Mouse (Mus musculus) fibroblast of lung, adult 2 months (primary cell): Measurements from ENCODE around the gene Gm21974.
"Not testable (repeated sequence)": the region's sequence is repeated elsewhere in the genome, so short reads cannot be mapped to it uniquely, and the experiment has no call there.

Source experiments
- DNase-seq: peaks from one replicate; pipeline ENCODE4 v3.0.0-alpha.2; 2011; ENCODE audit warnings: low read depth

The Gm21974 gene

DNA sequence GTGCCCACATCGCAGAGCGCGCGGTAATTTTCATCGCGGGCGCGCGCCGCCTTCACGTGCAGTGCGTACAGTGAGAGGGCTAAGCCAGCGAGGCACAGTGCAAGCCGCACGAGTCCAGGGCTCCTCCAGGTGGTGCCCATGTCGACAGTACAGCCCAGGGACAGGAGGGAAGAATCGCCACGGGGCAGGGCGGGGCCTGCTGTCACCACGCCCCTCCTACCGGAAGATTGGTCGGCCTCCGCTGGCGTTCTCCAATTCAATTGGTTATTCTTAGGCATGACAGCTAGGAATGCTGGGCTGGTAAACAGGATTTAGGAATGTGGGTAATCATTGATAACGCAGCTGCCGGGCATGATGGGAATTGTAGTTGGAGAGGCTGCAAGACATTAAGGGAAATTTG, at the start of gene Gm21974, which contains the start of gene Vkorc1:
Gene Gm21974, minus strand, starts transcription at position 13 of the 400 bp plus-strand sequence.
Gene Vkorc1, minus strand, starts transcription at position 176 of the 400 bp plus-strand sequence.
- DNase-seq, result peak; percentile 96

DNA sequence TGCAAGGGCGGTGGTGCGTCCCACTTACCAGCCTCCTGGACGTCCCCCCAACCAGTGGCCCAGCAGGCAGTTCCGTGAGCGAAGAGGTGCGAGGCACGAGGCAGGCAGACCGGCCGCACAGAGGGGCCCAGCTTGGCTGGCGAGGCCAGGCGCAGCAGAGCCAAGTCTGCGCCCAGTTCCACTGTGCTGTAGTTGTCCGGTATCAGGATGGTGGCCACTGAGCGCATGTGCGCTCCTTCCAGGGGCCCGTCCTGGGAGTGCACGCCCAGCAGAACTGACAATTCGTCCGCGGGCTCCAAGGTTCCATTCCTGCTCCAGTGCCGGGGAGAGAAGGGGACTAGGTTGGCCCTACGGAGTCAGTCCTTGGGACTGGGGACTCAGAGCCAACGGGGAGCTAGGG, 49.4 kb upstream of the Gm21974 start:
- no peak for DNase-seq

DNA sequence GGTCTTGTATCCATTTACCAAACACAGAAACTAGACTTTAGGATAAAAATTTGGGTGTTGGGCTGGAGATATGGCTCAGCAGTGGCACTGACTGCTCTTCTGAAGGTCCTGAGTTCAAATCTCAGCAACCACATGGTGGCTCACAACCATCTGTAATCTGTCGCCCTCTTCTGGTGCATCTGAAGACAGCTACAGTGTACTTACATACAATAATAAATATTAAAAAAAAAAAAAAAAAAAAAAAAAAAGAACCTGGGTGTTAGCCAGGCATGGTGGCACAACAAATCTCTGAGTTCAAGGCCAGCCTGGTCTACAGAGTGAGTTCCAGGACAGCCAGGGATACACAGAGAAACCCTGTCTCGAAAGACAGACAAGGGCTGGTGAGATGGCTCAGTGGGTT, 46.8 kb upstream of the Gm21974 start:
- not testable (repeated sequence) for DNase-seq

DNA sequence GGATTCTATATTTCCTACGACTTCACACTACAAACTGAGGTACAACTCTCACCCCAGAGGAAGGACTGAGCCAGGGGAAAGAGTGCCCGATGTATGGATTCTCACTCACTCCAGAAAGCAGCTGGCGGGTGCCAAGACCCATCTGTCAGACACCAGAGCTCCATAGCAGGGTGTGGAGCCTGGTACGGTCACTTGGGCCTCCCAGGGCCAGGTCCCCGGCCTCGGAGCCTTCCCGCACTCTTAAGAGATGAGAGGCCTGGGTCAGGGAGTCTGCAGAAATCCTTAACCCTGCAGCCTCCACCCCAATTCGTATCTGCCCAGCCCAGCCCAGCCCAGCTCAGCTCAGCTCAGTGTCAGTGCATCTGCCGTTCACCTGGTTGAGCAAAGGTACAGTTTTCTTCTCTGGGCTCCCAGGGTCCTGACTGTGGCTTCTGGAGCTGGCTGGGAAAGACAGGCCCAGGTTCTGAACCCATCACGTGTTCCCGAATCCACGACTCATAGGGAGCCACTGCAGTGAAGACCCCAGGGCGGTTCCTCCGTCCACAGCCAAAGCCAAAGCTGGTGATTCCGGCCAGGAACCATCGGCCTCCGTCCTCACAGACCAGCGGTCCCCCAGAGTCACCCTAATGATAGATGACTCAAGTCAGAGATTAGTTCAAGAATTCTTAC, 41.1 kb upstream of the Gm21974 start:
- DNase-seq, result no peak

DNA sequence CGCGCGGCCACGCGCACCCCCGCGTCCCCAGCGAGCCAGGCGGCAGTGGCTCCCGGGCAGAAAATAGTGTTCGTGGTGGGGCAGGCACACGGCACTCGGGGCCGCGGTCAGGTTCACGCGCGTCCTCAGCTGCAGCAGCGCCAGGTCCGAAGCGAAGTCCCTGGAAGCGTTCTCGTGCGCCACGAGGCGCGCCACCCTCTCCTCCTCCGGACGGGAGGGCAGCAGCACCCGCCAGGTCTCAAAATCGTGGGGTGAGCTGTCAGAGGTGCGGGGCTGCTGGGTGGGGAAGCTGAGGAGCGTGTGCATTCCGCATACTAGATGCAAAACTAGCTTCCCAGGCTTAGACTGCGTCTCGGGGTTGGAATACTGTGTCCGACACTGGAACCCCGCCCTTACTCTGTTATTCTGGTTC, 40.5 kb upstream of the Gm21974 start:
- DNase-seq, result no peak

DNA sequence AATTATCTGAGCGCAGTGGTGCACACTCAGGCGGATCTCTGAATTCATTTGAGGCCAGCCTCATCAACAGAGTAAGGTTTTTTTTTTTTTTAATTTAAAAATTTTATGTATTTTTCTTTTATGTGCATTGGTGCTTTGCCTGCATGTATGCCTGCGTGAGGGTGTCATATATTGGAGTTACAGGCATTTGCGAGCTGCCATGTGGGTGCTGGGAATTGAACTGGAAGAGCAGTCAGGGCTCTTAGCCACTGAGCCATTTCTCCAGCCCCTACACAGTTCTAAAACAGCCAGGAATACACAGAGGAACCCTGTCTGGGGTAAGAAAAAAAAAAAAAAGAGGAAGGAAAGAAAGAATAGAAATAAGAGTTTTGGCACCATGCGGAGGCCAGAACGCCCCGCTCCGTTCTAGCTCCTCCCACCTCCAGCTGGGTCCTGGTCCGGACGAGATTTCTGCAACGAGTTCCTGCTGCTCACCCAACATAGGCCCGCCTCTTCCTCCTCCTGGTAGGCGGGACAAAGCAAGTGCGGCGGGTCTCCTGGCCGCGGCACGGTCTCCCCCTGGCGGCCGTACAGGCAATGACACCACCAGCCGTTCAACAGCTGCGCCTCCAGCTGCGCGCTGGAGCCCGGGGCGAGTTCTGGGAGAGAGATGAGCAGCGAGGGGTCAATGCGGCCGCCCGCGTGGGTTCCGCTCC, 39.9 kb upstream of the Gm21974 start:
- DNase-seq, result peak; percentile 86

DNA sequence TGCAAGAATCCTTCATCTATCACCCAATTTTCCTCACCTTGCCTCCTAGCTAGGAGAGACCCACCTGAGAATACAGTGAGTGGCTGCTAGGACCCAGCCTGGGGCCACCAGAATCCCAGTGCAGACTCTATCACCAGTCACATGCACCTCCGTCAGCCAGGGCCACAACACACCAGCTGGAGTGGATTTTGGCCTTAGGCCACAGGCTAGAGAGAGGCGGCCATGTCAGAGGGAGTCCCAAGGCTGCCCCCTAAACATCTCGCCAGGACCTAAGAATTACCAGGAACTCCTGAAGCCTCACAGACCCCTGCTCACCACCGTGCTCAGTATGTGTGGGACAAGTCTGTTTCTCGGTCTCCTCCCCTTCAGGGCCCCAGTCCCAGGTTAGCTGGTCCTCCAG, 38.8 kb upstream of the Gm21974 start:
- DNase-seq, result no peak

DNA sequence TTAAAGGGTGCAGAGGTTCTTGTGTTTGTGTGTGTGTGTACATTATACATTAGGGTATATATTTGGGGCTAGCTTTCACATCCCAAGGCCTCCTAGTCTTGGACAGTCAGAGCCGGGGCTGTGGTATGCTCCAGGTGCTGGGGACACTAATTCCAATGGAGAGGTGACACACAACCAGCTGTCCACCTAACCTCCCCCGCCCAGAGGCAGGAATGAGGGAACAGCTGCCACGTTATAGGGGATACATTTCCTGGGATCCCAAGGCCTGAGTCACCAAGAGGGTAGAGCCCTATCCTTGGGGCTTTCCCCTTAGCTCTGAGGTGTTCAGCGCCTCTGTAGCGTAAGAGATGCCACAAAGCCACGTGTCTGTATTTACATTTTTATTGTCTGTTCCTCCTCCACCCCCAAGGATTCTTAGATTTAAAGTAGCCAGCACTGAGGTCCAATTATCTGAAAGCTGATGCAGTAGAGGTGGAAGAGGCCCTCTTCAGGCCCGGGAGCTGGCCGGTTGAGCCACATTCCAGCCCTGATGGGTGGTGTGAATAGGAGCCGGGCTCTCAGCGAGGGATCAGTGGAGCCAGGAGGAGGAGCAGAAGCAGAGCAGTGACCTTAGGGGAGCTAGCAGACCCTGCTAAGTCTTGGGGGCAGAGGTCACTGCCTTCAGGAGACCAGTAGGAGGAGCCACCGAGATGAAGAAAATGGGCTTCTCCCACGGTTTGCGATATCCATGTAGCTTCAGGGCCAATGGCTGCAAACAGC, 37.2 kb upstream of the Gm21974 start:
- no peak for DNase-seq

DNA sequence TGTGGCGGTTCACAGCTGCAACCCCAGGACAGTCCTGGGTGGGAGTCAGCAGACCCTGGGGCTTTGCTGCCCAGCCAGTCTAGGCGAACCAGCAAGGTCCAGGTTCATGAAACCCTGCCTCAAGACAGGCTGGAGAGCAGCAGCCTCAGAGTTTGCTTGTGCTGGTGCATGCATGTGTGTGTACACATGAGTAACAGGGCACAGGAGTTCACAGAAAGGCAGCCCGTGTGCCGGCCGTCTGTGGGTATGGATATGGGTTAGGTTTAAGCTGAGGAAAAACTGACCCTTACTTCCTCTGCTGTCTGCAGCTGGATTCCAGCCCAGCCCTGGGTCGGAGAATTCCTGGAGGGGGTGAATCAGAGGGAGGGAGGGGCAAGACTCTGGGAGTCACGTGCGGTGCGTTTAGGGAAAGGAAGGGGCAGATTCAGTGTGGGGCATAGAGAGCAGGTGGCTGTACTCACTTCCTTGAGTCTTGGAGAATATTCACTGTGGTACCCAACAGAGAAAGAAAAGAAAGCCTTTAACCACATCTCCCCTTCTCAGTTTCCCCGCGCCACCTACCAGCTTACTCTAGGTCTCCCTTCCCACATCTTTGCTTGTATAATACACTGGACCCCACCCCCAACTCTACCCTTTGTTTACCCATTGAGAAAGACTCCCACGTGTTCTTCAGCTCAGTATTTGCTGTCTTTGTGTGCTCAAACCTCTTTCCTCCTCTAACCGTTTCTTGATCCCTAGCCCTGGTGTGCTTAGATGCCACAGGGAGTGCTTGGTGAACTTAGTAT, 36.3 kb upstream of the Gm21974 start:
- DNase-seq, result no peak

DNA sequence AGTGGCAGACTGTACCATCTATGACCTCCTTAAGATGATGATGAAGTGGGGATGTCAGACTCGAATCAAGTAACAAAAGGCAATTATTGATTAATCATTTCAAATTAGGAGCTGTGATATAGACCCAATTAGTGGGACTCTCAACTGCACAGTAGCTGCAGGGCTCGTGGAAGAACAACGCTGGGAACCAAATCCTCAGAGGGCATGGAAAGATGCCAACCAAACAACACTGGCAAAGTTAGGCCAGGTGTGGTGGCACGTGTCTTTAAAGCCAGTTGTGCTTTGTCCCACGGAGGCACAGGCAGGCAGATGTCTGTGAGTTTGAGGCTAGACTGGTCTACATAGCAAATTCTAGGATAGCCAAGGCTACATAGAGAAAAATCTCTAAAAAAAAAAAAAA, 35.4 kb upstream of the Gm21974 start:
- no peak for DNase-seq

DNA sequence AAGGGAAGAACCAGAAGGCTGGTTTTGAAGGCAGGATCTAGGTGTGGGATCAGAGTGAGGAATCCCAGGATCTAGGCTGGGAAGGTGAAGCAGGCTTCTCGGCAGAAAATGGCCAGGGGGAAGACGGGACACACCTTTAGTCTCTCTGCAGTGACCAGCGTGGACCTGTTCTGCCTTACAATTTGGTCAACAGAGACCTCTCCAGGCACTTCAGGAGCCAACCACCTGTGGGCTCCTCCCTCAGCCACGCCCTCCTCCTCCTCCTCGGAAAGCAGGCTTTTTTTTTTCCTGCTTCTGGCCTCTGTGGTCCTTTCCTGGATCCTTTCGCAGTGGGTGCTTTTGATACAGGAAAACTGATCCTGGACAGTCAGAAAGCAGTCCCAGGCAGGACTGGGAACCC, 34.7 kb upstream of the Gm21974 start, which contains the start of gene Prss8:
Gene Prss8, minus strand, starts transcription at position 182 of the 400 bp plus-strand sequence.
- no peak for DNase-seq

DNA sequence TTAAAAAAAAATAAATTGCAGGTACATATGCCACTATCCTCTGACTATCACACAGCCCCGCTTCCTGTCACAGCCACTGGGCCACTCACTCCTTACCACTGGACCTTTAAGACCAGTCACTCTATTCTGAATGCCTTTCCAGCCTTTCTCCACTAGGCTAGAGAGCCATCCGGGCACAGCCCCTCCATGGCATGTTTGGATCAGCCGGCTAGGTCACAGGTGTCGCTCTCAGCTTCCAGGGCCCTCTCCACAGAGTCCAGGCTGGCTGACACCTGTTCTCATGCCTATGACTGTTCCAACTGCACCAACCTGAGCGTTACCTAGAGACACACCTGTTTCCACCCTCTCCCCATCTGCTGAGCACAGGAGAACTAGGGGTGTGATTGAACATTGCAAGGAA, 33.3 kb upstream of the Gm21974 start:
- no peak for DNase-seq

DNA sequence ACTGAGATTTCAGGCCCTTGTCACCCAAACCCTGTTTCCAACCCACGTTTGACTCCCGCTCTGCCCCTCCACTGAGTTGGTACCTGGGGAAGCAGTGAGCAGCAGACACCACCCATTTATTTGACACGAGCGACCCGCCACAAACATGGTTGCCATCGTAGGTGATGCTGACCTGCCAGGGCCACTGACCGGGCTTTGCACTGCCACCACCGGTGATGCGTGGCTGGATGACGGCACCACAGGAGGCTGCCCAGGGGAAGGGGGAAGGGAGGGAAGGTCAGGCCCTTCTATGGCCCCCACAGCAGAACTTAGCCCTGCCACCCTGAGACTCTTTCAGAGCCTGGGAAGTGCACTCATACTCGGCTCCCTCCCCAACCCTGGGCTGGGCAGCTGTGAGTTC, 32.5 kb upstream of the Gm21974 start:
- no peak for DNase-seq

DNA sequence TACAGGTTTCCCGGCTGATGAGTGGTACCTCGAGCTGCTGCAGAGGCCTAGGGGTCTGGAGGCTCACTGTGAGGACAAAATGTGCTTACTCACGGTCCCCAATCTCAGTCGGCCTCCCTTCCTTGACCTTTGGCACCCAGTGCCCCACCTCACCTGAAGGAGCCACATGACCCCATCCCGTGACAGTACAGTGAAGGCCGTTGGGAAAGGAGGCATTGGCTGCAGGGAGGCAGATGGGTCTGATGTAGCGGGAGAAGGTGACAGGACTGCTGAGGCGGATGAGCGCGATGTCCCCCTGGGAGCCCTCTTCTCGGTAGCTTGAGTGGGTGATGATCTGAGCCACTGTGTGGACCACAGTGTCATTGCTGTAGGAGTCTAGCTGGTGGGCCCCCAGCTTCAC, 31.6 kb upstream of the Gm21974 start:
- no peak for DNase-seq

DNA sequence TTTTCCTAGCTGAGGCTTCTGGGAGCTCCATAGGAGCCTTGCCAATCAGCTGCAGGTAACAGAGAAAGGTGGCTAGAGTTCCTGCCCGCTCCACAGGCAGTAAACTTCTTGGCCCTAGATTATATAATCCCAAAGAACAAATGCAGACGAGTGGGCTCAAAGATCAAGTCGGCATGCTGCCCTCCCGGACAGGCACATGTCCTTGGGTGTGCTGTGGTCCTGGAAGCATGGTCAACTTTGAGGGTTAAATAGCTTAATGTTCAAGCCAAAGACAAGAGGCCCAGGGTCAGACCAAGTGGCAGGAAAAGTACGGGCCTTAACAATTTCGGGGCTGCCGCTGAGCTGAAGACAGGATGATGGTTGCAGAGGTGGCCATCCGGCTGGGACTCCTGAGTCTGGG, 30.8 kb upstream of the Gm21974 start:
- DNase-seq, result no peak

DNA sequence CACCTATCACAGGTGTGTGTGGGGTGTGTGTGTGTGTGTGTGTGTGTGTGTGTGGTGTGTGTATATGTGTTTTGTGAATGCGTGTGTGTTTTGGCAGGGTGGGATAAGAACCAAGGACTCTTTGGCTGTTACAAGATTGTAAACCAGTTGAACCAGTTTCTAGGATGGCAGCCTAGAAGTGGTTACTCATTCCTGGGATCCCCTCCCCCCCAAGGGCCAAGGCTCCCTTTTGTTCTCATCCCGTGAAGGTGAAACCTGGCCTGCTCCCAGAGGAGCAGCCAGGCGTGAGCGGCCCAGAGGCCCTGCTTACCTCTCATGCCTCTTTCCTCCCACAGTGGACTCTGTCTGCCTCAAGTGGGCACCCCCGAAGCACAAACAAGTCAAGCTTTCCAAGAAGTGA, 30.0 kb upstream of the Gm21974 start:
- DNase-seq, result no peak

DNA sequence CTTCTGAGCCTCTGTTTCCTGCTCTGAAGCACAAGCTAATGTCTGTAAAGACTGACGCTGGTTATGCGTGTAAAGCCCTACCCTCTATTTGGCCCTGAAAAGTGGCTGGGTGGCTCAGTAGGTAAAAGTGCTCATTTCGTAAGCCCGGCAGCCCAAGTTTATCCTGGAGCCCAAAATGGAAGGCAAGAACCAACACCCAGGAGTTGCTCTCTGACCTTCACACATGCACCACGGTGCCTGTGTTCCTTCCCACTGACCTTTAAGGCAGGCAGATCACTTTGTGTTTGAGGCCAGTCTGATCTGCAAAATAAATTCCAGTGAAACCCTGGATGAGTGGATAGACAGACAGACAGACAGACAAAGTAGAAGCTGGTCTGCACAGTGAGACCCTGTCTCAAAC, 28.5 kb upstream of the Gm21974 start:
- no peak for DNase-seq

DNA sequence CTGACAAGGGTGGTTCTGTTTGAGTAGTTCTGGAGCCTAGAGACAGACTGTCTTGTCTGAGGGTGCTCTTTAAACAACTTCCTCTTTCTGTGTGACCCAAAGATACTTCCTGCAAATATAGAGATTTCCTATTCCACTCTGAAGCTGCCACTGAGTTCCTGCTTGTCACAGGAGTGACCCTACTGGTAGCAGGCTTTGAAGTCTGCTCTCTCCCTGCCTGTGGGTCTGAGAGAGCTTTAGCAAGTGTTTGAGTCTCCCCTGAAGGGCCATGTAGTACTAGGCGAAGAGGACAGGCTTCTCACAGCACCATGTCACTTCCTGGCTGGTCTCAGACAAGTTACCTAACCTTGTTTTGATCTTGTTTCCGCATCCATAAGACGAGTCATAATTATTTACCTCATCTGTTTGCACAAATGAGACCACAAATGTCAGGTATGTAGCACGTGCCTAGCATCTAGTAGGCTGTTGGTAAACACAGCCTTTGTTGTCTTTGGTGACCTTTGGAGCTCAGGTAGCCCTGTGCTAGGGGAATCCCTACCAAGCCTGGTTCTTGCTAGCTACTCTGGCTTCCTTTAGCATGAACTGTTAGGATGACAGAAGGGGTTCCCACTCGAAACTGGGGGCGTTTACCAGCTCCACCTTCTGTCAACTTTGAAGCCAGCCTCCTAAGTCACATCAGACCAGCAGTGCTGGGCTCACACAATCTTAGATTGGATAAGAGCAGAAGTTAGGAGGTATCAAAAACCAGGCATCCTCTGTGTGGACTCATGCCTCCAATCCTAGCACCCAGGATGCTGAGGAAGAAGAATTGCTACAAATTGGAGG, 27.4 kb upstream of the Gm21974 start:
- no peak for DNase-seq

DNA sequence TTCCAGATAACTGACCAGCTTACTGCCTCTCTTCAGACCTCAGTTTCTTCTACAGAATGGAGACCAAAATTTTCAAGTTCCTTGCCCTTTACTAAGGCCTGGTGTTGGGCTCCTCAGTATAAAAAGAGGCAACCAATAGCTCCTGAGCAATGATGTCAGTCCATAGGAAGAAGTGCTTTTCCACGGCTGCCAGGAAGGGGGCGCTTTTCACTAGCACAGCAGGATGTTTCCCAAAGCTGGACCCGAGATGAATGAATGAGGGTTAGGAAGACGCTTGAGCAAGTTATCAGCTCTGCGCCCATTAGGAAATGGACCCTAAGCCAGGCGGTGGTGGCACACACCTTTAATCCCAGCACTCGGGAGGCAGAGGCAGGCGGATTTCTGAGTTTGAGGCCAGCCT, 26.3 kb upstream of the Gm21974 start:
- no peak for DNase-seq

DNA sequence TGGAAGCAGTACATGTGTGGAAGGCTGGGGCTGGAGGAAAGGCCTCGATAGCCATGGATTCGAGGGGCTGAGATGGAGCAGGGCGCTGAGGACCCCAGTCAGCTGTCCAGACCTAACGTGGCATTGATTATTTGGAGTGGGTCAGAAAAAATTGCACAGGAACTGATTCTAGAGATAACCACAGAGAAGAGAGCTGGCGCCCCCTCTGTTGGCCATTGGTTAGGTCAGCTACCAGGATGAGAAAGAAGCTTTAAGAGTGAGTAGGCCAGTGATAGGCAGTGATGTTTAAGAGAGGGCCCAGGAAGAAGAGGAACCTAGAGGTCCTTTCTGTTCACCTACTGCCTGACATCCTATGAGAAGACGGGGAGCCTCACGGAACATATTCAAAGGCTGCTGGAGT, 24.0 kb upstream of the Gm21974 start:
- DNase-seq, result no peak

DNA sequence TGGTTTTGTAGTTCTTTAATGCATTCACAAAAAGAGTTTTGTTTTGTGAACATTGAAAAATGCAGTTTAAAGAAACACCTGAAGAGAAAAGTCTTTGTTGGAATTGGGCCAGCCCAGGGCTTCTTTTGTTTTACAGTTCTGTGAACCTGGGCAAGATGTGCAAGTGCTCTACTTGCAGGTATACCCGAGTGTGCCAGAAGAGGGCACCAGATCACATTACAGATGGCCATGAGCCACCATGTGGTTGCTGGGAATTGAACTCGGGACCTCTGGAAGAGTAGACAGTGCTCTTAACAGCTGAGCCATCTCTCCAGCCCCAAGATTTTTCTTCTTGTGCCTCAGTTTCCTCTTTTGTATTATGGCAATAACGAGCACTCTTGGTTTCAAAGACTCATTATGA, 22.9 kb upstream of the Gm21974 start:
- no peak for DNase-seq
